Mouse (Mus musculus): ENCODE data around the gene Tmem132c.

DNA sequence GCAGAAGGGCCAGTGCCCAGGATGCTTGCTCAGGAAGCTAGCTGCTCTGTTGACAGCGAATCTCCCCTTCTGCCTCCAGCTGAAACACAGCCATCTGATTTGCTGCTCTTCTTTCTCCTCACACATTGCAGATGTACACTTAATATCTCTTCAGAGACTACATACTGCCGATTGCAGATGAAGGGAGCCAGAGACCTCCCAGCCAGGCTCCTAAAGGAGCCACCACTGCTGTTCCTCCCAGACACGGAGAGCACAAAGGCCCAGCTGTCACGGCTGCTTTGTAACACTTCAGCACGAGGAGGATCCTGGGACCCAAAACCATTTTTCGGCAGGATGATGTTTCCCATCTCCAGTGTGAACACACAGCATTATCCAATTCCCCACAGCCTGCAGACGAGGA, 255.3 kb downstream of the Tmem132c start:
- TF ChIP-seq POLR2A (IDR thresholded peaks at IDR 0.05; ENCODE audit: low read depth, low read length) (no peak), CTCF (IDR thresholded peaks at IDR 0.05; ENCODE audit: extremely low read depth, insufficient read depth, insufficient read length, insufficient replicate concordance) (no peak)
